Mouse (Mus musculus): ENCODE measurements around the gene Lamc1.

DNA sequence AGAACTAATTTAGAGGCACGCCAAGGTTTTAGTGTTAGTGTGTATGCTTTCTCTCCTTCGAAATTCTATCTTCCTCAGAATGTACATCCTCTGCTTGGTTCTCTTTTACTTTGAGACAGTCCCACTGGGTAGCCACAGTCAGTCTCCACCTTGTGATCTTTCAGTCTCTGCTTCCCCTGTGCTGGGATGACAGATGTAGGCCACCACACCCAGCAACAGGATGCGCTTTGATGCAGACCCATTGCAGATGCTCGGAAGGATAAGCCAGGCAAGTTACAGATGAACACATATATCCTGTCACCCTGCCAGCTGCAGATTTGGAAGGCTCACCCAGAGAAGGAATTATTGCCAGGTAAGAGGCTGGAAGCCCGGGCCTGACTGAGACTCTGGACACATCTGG, 47.2 kb upstream of the Lamc1 start:
- no peak for TF ChIP-seq EP300 (IDR thresholded peaks at IDR 0.05; ENCODE audit: low read depth in 1 of 2, low read length in 2 of 2)
- no peak for TF ChIP-seq GABPA (IDR thresholded peaks at IDR 0.05; ENCODE audit: low read depth, low read length)
- no peak for TF ChIP-seq RCOR1 (IDR thresholded peaks at IDR 0.05; ENCODE audit: low read depth, low read length)
- no peak for TF ChIP-seq ETS1 (IDR thresholded peaks at IDR 0.05; ENCODE audit: low read depth, low read length)
- no peak for TF ChIP-seq CTCF (IDR thresholded peaks at IDR 0.05 in 2 of 3, conservative IDR thresholded peaks at IDR 0.05 in 1 of 3; ENCODE audit: control insufficient read depth in 1 of 3, insufficient read depth in 1 of 3, low read depth in 2 of 3, low read length in 3 of 3, poor library complexity in 1 of 3, severe bottlenecking in 1 of 3)
- TF ChIP-seq POLR2A (IDR thresholded peaks at IDR 0.05; ENCODE audit: control insufficient read depth in 1 of 2, insufficient read depth in 1 of 2, low read depth in 1 of 2, low read length in 2 of 2, poor library complexity in 1 of 2) = no peak
- no peak for TF ChIP-seq GATA1 (IDR thresholded peaks at IDR 0.05; ENCODE audit: low read depth, low read length)
- TF ChIP-seq CHD2 (IDR thresholded peaks at IDR 0.05; ENCODE audit: low read length) = no peak
- no peak for TF ChIP-seq MXI1 (IDR thresholded peaks at IDR 0.05; ENCODE audit: low read depth, low read length)
- TF ChIP-seq MAX (IDR thresholded peaks at IDR 0.05; ENCODE audit: low read length) = no peak
- no peak for TF ChIP-seq USF1 (IDR thresholded peaks at IDR 0.05; ENCODE audit: low read depth, low read length)
- TF ChIP-seq POLR2AphosphoS2 (IDR thresholded peaks at IDR 0.05; ENCODE audit: low read length) = no peak
- no peak for TF ChIP-seq ZMIZ1 (IDR thresholded peaks at IDR 0.05; ENCODE audit: low read depth, low read length)
- TF ChIP-seq E2F4 (IDR thresholded peaks at IDR 0.05; ENCODE audit: borderline replicate concordance, low read depth, low read length) = no peak

Data from MEL (cell line).